Mouse (Mus musculus) heart, postnatal 0 days (tissue): Measurements from ENCODE around the gene Ufsp1.

Experiments used
- CTCF ChIP-seq: IDR thresholded peaks from 2 replicates; pipeline ENCODE4 v1.5.1; 2016; ENCODE audit warnings: antibody characterized with exemption, control low read depth, low read depth
- EP300 ChIP-seq: IDR thresholded peaks from 2 replicates; pipeline ENCODE4 v1.6.1; 2016; ENCODE audit warnings: antibody characterized with exemption, low read depth

GRCm38 (mm10) chr5:137288999-137289470, 5.4 kb upstream of the Ufsp1 start:
- TF ChIP-seq CTCF (peak; percentile 44; the same call in 1 of the 2 replicates), EP300 (no peak)
